Mouse (Mus musculus) C2C12 (cell line): Measurements from ENCODE around the gene Bcl9l. TPM values are rescaled to one million over a fixed set of nuclear protein-coding genes. Genes with fewer than 3 reads are reported as not detected.

Experiments
- H3K27me3 ChIP-seq: one replicate; pipeline ENCODE4 v1.6.1; 2011; ENCODE audit not compliant: control insufficient read depth, insufficient read depth, insufficient read length
- H3K36me3 ChIP-seq: one replicate; pipeline ENCODE4 v1.6.1; 2011; ENCODE audit not compliant: control insufficient read depth, insufficient read depth
- H3K4me3 ChIP-seq: one replicate; pipeline ENCODE4 v1.5.1; 2011; ENCODE audit warnings: mild to moderate bottlenecking, control low read depth; ENCODE audit not compliant: poor library complexity, insufficient read depth, severe bottlenecking
- H3K79me2 ChIP-seq: one replicate; pipeline ENCODE4 v1.6.1; 2011; ENCODE audit not compliant: control insufficient read depth, insufficient read depth
- H3K79me3 ChIP-seq: one replicate; pipeline ENCODE4 v1.6.1; 2011; ENCODE audit warnings: low read depth, control low read depth
- H3ac ChIP-seq: one replicate; pipeline ENCODE3; 2011; ENCODE audit warnings: low read depth; ENCODE audit not compliant: control insufficient read depth, insufficient read length
- CEBPB ChIP-seq: IDR thresholded peaks from one replicate; pipeline ENCODE4 v1.6.1; 2011; ENCODE audit warnings: low read depth, mild to moderate bottlenecking, control low read depth, moderate library complexity
- CTCF ChIP-seq: IDR thresholded peaks from one replicate; pipeline ENCODE4 v1.5.1; 2011; ENCODE audit not compliant: control insufficient read depth, insufficient read depth, insufficient read length
- FOSL1 ChIP-seq: IDR thresholded peaks from one replicate; pipeline ENCODE4 v1.8.0; 2011; ENCODE audit warnings: mild to moderate bottlenecking, low read length; ENCODE audit not compliant: poor library complexity, insufficient read depth, severe bottlenecking
- MAX ChIP-seq: IDR thresholded peaks from one replicate; pipeline ENCODE4 v1.6.1; 2011; ENCODE audit warnings: mild to moderate bottlenecking, control low read depth
- MYOD1 ChIP-seq: IDR thresholded peaks from one replicate; pipeline ENCODE4 v1.6.1; 2011; ENCODE audit warnings: low read depth; ENCODE audit not compliant: control insufficient read depth, insufficient read length
- MYOG ChIP-seq: IDR thresholded peaks from one replicate; pipeline ENCODE4 v1.6.1; 2011; ENCODE audit not compliant: control insufficient read depth, insufficient read length; ENCODE audit errors: extremely low read depth
- USF1 ChIP-seq: IDR thresholded peaks from one replicate; pipeline ENCODE4 v1.6.1; 2011; ENCODE audit warnings: low read depth, mild to moderate bottlenecking, control low read depth, moderate library complexity
- polyA plus RNA-seq: library from polyadenylated mRNA; unstranded; fragments of >200 nt; fragmentation: generic; extraction: Trizol; gene quantifications from one replicate; pipeline ENCODE4 v1.2.1, GENCODE M21; 2012; ENCODE audit warnings: missing spikeins

The Bcl9l gene
- polyA plus RNA-seq, 1 experiment = 31.4 TPM

DNA sequence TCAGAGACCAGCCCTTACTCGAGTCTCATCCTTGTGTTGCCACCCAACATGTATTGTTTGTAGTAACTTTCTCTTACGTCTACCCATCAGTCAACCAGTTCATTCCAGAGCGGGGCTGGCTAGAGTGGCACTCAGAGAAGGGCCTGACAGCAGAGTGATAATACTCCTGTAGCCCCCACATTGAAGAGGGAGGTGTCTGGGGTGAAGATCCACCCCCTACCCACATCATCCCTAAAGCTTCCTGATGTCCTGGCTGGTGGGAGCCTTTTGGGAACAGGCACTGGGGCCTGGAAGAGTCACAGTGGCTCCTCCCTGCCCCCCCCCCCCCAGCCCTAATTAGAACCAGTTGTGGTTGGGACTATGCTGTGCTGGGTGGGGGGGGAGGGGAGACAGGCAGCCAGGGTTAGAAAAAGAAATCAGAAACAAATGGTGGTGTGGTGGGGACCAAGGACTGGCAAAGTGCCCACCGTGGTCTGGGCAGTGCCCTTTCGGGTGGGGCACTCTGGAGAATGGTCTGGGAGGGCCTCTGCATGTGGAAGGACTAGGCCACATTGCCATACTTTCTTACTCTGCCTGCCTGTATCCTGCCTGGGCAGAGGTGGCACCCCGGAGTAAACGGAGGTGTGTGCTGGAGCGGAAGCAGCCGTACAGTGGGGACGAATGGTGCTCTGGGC is 18.7 kb downstream of the Bcl9l start:
- Histone ChIP-seq H3K79me3 (peaks cover 33% of the 10 kb centered on the region), H3K79me2 (peaks cover 78% of the 10 kb centered on the region), H3K36me3 (peaks cover 40% of the 10 kb centered on the region), H3K4me3 (no peak overlapping the region), H3ac (peak overlapping the region; percentile 15), H3K27me3 (no peaks in the 10 kb centered on the region)
- TF ChIP-seq MAX = no peak
- no peak for TF ChIP-seq CEBPB
- TF ChIP-seq MYOD1 = no peak
- no peak for TF ChIP-seq FOSL1
- no peak for TF ChIP-seq MYOG
- TF ChIP-seq USF1 = no peak
- TF ChIP-seq CTCF = no peak

DNA sequence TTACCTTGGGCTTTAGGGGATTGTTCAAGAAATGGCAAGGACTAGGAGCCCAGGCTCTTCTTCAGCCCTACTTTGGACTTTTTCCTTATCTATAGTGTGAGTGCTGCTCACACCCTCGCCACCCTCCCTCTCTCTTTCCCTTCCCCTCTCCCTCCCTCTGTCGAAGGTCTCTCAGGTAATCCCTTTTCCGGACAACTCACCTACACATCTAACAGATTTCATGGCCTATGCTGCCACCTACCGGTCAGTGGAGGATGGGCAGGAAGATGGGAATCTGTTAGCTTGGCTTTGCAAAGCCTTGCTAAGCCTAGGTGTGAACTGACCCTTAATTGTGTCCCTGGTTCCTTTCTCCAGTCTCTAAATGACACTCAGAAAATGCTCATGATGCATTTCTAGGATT is 19.4 kb downstream of the Bcl9l start:
- Histone ChIP-seq H3K36me3 (peaks cover 47% of the 10 kb centered on the region), H3K4me3 (no peak overlapping the region), H3K79me2 (peaks cover 71% of the 10 kb centered on the region), H3K79me3 (peaks cover 31% of the 10 kb centered on the region), H3K27me3 (no peaks in the 10 kb centered on the region), H3ac (no peak overlapping the region)
- TF ChIP-seq MAX = no peak
- TF ChIP-seq CTCF = peak; percentile 81
- TF ChIP-seq MYOG = no peak
- no peak for TF ChIP-seq MYOD1
- TF ChIP-seq USF1 = no peak

GRCm38 (mm10) chr9:44504893-44505823 is 22.5 kb downstream of the Bcl9l start:
- TF ChIP-seq MYOG (no peak), MYOD1 (no peak), CTCF (no peak), USF1 (no peak), FOSL1 (no peak), CEBPB (no peak), MAX (no peak)
- Histone ChIP-seq H3K4me3 (no peak overlapping the region), H3K79me2 (peaks cover 55% of the 10 kb centered on the region), H3K36me3 (peaks cover 59% of the 10 kb centered on the region), H3ac (no peak overlapping the region), H3K79me3 (peaks cover 29% of the 10 kb centered on the region), H3K27me3 (no peaks in the 10 kb centered on the region)

- H3K79me3 ChIP-seq = peaks cover 25% of the 10 kb centered on the region
- H3K36me3 ChIP-seq = peaks cover 59% of the 10 kb centered on the region
- peaks cover 48% of the 10 kb centered on the region for H3K79me2 ChIP-seq
- no peak overlapping the region for H3K4me3 ChIP-seq
- H3ac ChIP-seq = no peak overlapping the region
- no peak for TF ChIP-seq CEBPB
- TF ChIP-seq MAX = no peak
- no peaks in the 10 kb centered on the region for H3K27me3 ChIP-seq
These were observed 23.3 kb downstream of the Bcl9l start for GRCm38 (mm10) chr9:44505824-44506467.

GRCm38 (mm10) chr9:44506566-44506965 is 23.9 kb downstream of the Bcl9l start:
- peaks cover 42% of the 10 kb centered on the region for H3K79me2 ChIP-seq
- H3K36me3 ChIP-seq = peaks cover 59% of the 10 kb centered on the region
- no peaks in the 10 kb centered on the region for H3K27me3 ChIP-seq
- TF ChIP-seq CTCF (no peak), MYOG (no peak), USF1 (no peak), FOSL1 (no peak), CEBPB (no peak), MAX (no peak), MYOD1 (no peak)
- no peak overlapping the region for H3ac ChIP-seq
- H3K79me3 ChIP-seq = peaks cover 24% of the 10 kb centered on the region
- no peak overlapping the region for H3K4me3 ChIP-seq
